Mouse (Mus musculus): Measurements from ENCODE around the gene Shank2.

GRCm38 (mm10) chr7:144037966-144038669, 36.4 kb downstream of the Shank2 start:
- no peak for TF ChIP-seq HCFC1 (IDR thresholded peaks at IDR 0.05; ENCODE audit: low read depth, low read length)
- TF ChIP-seq USF1 (IDR thresholded peaks at IDR 0.05; ENCODE audit: low read depth, low read length): no peak
- TF ChIP-seq TBP (IDR thresholded peaks at IDR 0.05; ENCODE audit: low read depth, low read length): no peak
- no peak for TF ChIP-seq UBTF (IDR thresholded peaks at IDR 0.05; ENCODE audit: borderline replicate concordance, insufficient read depth, low read depth, low read length)
- no peak for TF ChIP-seq CHD2 (IDR thresholded peaks at IDR 0.05; ENCODE audit: low read length)
